Mouse (Mus musculus): ENCODE results near the gene AC109138.7. TPM values are rescaled to one million over a fixed set of nuclear protein-coding genes. Genes with fewer than 3 reads are reported as not detected.
"Not testable (repeated sequence)": the region's sequence is repeated elsewhere in the genome, so short reads cannot be mapped to it uniquely, and the experiment has no call there.

Gene AC109138.7
- polyA plus RNA-seq, 2 experiments from 2014 or later = not detected

- peak; percentile 40 for ATAC-seq
Measured at GRCm38 (mm10) chr19:4218784-4219183, 4.6 kb downstream of the AC109138.7 start.

GRCm38 (mm10) chr19:4219943-4220342 is 5.8 kb downstream of the AC109138.7 start:
- ATAC-seq = no peak

- ATAC-seq = no peak
Measured at GRCm38 (mm10) chr19:4220416-4220815, 6.3 kb downstream of the AC109138.7 start.

- ATAC-seq = no peak
Measured at GRCm38 (mm10) chr19:4220957-4221743, 7.0 kb downstream of the AC109138.7 start.

- no peak for ATAC-seq
Measured at GRCm38 (mm10) chr19:4222165-4222564, 8.0 kb downstream of the AC109138.7 start.

- no peak for ATAC-seq
Measured at GRCm38 (mm10) chr19:4226779-4227178, 12.6 kb downstream of the AC109138.7 start.

GRCm38 (mm10) chr19:4227446-4227845 is 13.3 kb downstream of the AC109138.7 start:
- ATAC-seq = no peak

- no peak for ATAC-seq
Measured at GRCm38 (mm10) chr19:4227894-4228678, 13.9 kb downstream of the AC109138.7 start.

GRCm38 (mm10) chr19:4228891-4229290 is 14.7 kb downstream of the AC109138.7 start:
- ATAC-seq = no peak

GRCm38 (mm10) chr19:4229451-4230076 is 15.4 kb downstream of the AC109138.7 start:
- ATAC-seq = no peak

GRCm38 (mm10) chr19:4230415-4230814 is 16.3 kb downstream of the AC109138.7 start:
- no peak for ATAC-seq

GRCm38 (mm10) chr19:4231253-4232185 is 17.4 kb downstream of the AC109138.7 start, which contains the start of gene Pold4:
TSS of gene Pold4 (plus strand) at chr19:4231899.
- ATAC-seq = peak; percentile 82

- ATAC-seq = peak; percentile 45
Measured at GRCm38 (mm10) chr19:4232186-4232572, 18.0 kb downstream of the AC109138.7 start.

GRCm38 (mm10) chr19:4232651-4233050 is 18.5 kb downstream of the AC109138.7 start:
- no peak for ATAC-seq

- ATAC-seq = no peak
Measured at GRCm38 (mm10) chr19:4234548-4234947, 20.4 kb downstream of the AC109138.7 start.

GRCm38 (mm10) chr19:4240247-4240668 is 26.1 kb downstream of the AC109138.7 start:
- ATAC-seq = no peak

- no peak for ATAC-seq
Measured at GRCm38 (mm10) chr19:4242416-4242815, 28.3 kb downstream of the AC109138.7 start.

GRCm38 (mm10) chr19:4244775-4245174 is 30.6 kb downstream of the AC109138.7 start:
- ATAC-seq = no peak

GRCm38 (mm10) chr19:4247010-4247409 is 32.9 kb downstream of the AC109138.7 start:
- no peak for ATAC-seq

GRCm38 (mm10) chr19:4248683-4249082 is 34.5 kb downstream of the AC109138.7 start:
- not testable (repeated sequence) for ATAC-seq

GRCm38 (mm10) chr19:4254230-4254629 is 40.1 kb downstream of the AC109138.7 start:
- ATAC-seq = no peak

- ATAC-seq = no peak
Measured at GRCm38 (mm10) chr19:4255583-4256162, 41.5 kb downstream of the AC109138.7 start.

All from activated CD4-positive, CD25-positive, alpha-beta regulatory T cell, adult 4 months (primary cell).